19 mouse cellular contexts compared by ENCODE assay signal in the genomic region with DNA sequence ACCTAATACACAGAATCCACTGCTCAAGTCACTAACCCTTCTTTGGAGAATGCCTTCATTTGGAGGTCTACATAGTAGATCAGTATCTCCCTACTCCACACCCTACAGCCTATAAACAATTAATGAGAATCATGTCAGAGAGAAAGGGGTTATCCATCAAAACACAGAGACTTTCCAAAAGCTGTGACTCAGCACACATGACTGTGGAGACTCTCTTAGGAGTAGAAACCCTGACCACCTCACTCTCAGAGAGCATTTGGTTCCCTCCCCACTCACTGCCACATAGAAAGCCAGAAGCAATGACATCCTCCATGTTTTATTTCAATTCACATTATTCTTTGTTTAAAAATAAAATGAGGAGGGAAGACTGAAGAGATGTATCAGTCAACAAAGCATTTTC.
"Had no signal": no experiment of that assay in that cellular context is flagged by ENCODE, and none has a peak within 500 bp of the region (broad histone marks: within the 10 kb centered on the region; RNA-seq: fewer than 3 reads in every experiment).

No protein-coding gene starts in this region.

- H3K36me3 ChIP-seq: limb, embryonic 12.5 days; midbrain, embryonic 12.5 days; midbrain, embryonic 15.5 days; neural tube, embryonic 12.5 days; neural tube, embryonic 15.5 days; stomach, embryonic 15.5 days had no signal

- H3K9ac ChIP-seq: limb, embryonic 12.5 days; limb, embryonic 15.5 days; lung, embryonic 14.5 days; midbrain, embryonic 12.5 days; midbrain, embryonic 15.5 days; neural tube, embryonic 12.5 days; neural tube, embryonic 15.5 days; stomach, embryonic 15.5 days had no signal

- H3K4me1 ChIP-seq: neural tube, embryonic 12.5 days had no signal

- H3K27me3 ChIP-seq: limb, embryonic 12.5 days; limb, embryonic 15.5 days; midbrain, embryonic 12.5 days; midbrain, embryonic 15.5 days; neural tube, embryonic 12.5 days; neural tube, embryonic 15.5 days; stomach, embryonic 15.5 days had no signal

- H3K9me3 ChIP-seq: limb, embryonic 12.5 days; limb, embryonic 15.5 days; midbrain, embryonic 12.5 days; midbrain, embryonic 15.5 days; neural tube, embryonic 12.5 days; neural tube, embryonic 15.5 days; stomach, embryonic 15.5 days had no signal

- H3K4me2 ChIP-seq: limb, embryonic 12.5 days; limb, embryonic 15.5 days; lung, embryonic 14.5 days; midbrain, embryonic 12.5 days; midbrain, embryonic 15.5 days; neural tube, embryonic 12.5 days; neural tube, embryonic 15.5 days; stomach, embryonic 15.5 days had no signal

- H3K4me3 ChIP-seq: limb, embryonic 12.5 days; limb, embryonic 15.5 days; midbrain, embryonic 12.5 days; midbrain, embryonic 15.5 days; neural tube, embryonic 12.5 days; neural tube, embryonic 15.5 days; stomach, embryonic 15.5 days had no signal

- H3K27ac ChIP-seq: limb, embryonic 12.5 days; limb, embryonic 15.5 days; macrophage; midbrain, embryonic 12.5 days; midbrain, embryonic 15.5 days; neural tube, embryonic 12.5 days; neural tube, embryonic 15.5 days; stomach, embryonic 15.5 days had no signal

- DNase-seq: kidney, adult 18-20 months; kidney, adult 9 months; kidney, postnatal 14 days; kidney, postnatal 4 days; left cerebral cortex, postnatal 4 days; lung, embryonic 14.5 days; retina, postnatal 1 day; right cerebral cortex, postnatal 25 days; spleen, adult 18-20 months; thymus, postnatal 25 days had no signal

- ATAC-seq: lung, postnatal 0 days; midbrain, embryonic 15.5 days had no signal
